Mouse (Mus musculus) bone marrow macrophage, adult 2 months (primary cell): ENCODE results near the gene Armh3.

ENCODE experiments used
- CTCF ChIP-seq: IDR thresholded peaks from 2 replicates; pipeline ENCODE4 v1.5.1; 2012; ENCODE audit warnings: low read depth, mild to moderate bottlenecking, low read length, moderate library complexity
- POLR2A ChIP-seq: IDR thresholded peaks from 2 replicates; pipeline ENCODE4 v1.6.1; 2012; ENCODE audit warnings: mild to moderate bottlenecking, low read depth, low read length, borderline replicate concordance

GRCm38 (mm10) chr19:46004814-46005466 is 6.7 kb upstream of the Armh3 start:
- no peak for TF ChIP-seq CTCF
- TF ChIP-seq POLR2A, result no peak
